Mouse (Mus musculus) gastrocnemius, postnatal 4 days (tissue): ENCODE data around the gene Gucd1. TPM values are rescaled to one million over a fixed set of nuclear protein-coding genes. Genes with fewer than 3 reads are reported as not detected.
"Not testable (repeated sequence)": the region's sequence is repeated elsewhere in the genome, so short reads cannot be mapped to it uniquely, and the experiment has no call there.

Source experiments
- DNase-seq, 2 experiments: peaks; one replicate each; pipeline ENCODE4 v3.0.0; 2021 to 2022; ENCODE audit warnings: low spot score in 2 of 2, mixed read lengths in 2 of 2
- total RNA-seq, 2 experiments: library from RNA; stranded (reverse); gene quantifications; 2 replicates each; pipeline ENCODE4 v1.2.3; 2021

The Gucd1 gene
- total RNA-seq, 2 experiments from 2014 or later = 39.5 to 39.9 TPM

DNA sequence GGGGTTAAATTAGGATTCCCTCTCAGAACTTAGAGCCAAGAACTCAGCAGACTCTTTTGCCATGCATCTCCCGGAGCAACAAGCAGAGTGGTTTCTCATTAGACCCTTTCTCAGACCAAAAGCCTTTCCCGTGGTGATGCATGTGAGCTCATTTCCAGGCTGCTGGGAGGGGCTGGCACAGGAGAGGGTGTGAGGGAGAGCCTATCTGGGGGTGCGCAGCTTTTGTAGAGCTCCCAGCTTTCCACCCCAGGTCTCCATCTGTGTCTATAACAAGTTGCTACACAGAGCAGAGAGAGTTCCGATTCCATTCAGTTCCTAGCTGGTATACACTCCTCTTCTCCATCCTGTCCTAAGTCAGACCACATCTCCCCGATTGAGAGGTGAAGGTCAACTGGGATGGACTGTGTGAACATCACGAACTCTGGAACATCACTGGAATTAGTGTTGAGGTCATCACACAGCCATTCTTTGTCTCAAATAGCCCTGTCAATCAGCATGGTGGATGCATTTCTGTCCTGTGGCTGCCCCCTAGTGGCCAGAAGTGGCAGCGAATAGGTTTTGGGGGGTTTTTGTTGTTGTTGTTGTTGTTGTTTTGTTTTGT, 78.5 kb downstream of the Gucd1 start:
- DNase-seq = no peak

DNA sequence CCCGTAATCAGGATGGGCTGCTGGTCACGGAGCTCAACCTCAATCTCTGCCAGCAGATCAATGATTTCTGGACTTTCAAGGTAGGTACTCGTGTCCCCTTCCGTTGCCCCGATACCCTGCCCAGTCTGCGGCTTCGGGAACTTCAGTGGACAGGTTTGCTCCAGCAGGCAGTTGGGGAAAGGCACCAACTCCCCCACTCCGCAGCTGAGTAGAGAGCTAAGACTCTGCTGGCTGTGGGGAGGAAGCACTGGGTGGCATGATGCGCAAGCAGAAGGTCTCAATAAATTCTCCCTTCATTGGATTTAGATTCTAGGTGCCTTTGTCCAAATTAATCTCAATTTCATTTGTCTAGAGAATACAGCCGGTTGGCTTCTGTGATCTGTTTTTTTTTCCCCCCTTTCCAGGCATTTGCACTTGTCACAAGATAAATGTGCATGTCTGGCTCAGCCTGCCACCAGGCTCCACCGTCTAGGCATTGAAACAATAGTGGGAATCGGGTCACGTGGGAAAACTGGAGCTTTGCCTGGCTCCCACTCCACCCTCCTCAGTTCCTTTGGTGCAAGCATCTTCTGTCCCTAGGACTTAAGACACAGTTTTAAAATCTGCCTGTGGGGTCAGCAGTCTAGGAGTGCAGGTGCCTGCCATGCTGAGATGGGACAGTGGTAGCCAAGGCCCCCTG, 79.5 kb downstream of the Gucd1 start:
- no peak for DNase-seq

DNA sequence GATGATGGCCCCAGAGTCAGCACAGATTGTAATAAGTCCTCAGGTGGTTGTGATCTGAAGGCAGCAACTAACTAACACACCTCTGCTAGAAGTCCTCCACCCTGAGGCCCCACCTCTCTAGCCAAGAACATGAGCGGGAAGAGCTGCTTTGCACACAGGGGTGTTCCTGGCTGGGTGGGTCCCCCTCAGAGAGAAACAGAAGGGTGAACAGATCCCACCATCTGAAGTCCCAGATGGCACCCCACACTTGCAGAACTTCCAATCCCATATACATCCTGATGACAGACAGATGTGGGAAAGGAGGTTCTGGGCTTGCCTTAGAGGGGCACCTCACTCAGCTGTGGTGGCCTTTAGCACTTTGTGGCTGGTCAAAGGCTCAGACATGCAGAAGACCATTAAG, 80.5 kb downstream of the Gucd1 start:
- no peak for DNase-seq

DNA sequence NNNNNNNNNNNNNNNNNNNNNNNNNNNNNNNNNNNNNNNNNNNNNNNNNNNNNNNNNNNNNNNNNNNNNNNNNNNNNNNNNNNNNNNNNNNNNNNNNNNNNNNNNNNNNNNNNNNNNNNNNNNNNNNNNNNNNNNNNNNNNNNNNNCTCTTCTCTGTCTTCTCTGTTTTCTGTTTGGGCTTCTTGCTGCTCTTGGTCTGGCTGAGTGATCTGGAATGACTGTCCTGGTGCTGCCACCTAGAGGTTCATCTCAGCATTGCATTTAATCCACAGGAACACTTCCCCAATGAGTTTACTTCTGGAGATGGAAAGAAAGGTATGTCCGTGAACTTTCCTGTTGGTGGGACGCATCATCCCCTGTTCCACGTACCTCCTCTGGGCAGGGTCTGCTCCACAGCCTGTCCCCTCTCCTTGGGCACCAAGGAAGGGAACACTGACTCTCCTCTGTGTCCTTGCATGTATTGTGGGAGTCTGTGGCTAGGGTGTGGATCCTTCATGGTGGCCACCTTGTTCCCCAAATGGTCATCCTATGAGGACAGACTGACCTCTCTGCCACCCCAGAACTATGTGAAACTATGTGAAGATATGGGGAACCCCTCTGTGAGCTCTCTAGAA, 81.1 kb downstream of the Gucd1 start:
- peak; percentile 53 to 78 for DNase-seq

DNA sequence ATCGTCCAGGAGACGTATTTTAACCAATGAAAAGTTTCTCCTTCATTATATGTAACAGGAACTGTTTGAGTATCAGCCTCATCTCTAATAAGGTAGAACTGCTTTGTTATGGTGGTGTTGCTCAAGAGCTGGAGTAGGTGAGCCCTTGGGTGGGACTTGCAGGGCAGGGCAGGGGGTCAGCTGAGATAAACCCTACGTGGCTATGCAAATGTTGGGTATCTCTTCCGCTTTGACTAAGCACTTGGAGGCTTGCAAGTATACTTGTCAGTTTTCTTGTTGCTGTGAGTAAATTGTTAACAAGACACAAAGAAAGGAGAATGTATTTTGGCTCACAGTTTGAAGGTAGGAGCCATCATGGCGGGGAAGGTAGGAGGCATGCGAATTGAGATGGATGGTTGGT, 87.1 kb downstream of the Gucd1 start:
- DNase-seq = no peak

DNA sequence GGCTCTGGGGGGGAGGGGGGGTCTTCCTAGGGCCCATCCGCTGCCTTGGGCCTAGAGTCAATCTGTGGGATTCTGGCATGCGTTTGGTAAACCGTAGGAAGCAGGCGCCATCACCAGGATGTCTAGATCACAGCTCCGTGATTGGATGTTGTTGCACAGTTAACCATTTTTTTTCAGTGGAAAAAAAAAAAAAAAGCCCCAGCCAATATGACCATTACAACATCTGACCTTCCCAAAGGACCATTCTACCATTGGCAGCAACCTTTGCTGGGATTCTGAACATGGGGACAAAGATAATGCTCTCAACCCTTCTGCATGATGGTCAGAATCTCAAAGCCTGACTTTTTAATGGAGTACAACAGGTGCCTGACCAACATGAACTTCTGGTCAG, 87.6 kb downstream of the Gucd1 start:
- DNase-seq = no peak

DNA sequence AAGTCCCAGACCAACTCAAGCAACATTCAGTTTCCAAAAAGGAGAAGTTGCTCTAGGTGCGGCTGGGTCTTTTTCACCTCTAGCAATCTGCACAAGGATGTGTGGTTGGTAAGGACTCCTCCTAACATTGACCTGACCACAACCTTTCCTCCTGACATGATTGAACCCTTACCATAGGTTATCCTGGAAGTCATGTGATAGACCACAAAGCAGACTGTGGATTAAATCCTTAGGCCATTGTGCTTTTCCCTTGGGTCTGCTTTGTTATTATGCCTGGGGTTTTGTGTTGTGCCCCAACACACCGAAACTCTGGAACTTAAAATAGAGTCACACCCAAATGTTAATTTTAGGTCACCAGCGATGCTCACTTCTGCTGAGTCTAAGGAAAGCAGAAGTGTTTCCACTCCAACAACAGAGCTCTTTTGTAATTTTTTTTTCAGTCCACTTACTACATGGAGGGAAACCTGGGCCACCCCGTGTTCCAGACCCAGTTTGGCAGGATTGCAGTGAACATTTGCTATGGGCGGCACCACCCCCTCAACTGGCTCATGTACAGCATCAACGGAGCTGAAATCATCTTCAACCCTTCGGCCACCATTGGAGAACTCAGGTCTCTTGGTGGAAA, 88.1 kb downstream of the Gucd1 start:
- no peak for DNase-seq

DNA sequence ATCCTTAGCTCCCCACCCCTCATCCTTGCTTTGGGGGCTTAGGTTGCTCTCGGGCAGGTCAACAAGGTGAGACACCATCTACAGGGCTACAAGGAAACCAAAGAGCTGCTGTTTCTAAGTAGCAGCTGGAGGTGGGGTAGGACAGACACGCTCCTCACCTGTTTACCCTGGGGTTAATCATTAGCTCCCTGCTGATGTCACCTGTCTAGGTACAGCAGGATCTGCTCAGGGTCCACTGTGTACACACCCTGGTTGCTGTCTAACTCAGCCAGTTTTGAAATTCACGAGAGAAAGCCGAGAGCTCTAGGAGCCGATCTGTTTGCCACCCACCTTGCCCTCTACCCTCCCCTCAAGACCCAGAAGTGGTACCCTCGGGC, 88.8 kb downstream of the Gucd1 start:
- no peak for DNase-seq

DNA sequence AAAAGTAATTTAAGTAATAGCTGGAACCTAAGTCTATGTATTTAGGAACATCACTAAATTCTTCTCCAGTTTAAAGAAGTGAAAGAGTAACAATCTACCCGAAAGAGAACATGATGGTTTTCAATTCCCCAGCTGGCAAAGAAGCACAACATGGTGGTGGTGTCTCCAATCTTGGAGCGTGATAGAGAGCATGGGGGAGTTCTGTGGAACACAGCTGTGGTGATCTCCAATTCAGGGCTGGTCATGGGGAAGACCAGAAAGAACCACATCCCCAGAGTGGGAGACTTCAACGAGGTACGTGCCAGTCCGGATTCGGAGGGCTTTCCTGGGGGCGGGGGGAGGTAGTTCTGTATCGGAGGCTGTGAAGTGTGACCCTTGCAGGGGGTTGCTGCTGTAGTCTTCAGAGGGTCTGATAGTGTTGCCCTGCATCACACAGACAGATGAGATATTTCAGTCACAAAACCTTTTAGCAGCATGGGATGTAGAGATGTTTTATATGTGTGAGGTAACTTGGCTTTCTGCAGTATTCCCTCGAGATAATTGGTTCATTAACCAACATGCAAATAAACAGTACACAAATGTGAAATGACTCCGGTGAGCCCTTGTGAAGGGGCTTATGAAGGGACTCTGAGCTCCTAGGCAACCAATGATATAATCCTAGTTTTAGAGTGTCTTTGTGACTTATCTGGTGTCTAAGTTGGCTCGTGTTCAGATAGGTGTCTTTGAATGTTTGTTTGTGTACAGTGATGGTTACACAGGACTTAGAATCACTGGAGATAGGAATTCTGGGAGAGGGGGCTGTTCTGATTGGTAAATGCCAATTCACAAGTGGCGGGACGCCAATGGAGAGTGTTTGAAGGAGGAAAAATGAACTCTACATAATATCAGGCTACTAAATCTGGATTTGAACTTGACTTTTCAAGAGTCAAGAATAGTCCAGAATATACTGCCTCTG, 89.4 kb downstream of the Gucd1 start:
- DNase-seq = no peak

DNA sequence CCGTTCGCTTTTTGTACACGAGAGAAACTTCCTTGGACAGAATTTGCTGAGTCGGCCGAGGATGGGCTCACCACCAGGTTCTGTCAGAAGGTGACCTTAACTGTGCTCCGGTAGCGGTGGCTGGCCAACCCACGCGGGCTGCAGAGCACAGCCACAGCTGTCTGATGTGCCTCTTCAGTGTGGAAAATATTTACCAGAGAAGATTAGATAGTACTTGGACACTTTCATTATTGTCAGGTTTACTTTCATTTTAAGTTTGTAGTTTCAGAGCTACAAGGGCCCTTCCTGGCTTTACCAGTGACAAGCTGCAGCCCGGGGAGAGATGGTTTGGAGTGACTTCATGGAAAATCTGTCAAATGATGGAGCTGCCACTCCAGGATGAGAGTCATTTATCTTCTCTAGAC, 93.3 kb downstream of the Gucd1 start:
- no peak for DNase-seq

DNA sequence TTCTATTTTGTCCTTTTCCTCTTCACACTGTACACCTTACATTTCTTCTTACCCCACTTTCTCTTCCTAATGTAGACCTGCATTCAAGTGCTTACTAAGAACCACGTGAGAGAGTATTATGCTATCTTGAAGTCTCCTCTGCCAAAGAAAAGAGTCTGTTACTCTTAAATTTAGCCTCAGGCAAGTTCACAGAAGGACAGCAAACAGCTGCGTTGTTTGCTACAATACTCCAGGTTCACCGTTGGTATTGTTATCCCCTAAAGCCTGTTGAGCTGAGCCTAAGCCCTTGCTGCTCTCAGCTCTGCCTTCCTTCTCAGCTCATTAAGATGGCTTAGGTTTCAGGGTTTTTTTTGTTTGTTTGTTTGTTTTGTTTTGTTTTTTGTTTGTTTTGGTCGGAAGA, 99.0 kb downstream of the Gucd1 start:
- no peak for DNase-seq

DNA sequence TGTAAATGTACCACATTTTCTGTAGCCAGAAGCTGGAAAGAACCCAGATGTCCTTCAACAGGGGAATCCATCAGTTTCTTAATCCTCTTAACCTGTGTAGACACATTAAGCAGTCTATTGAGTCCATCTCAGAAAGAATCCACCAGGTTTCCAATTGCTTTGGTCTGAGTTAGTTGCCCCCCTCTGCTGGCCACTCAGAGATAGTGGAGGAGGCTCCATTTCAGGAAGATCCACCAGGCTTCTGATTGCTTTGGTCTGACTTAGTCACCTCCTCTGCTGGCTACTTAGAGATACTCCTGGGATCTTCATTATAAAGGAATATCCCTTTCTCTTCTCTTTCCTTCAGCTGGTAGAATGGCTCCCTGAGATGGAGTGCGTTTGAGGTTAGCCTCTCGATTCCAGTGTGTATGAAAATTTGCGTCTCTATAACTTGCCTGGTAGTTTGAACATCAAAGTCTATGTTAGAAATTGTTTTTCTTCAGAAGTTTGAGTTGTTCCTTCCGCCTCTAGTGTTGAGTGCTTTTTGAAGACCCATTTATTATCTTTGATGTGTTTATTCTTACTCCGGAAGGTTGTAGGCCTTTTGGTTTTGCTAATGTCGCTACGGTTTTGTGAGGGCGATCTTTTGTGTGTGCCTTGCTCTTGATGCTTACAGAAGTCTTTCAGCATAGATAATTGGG, 100.3 kb downstream of the Gucd1 start:
- DNase-seq = no peak

DNA sequence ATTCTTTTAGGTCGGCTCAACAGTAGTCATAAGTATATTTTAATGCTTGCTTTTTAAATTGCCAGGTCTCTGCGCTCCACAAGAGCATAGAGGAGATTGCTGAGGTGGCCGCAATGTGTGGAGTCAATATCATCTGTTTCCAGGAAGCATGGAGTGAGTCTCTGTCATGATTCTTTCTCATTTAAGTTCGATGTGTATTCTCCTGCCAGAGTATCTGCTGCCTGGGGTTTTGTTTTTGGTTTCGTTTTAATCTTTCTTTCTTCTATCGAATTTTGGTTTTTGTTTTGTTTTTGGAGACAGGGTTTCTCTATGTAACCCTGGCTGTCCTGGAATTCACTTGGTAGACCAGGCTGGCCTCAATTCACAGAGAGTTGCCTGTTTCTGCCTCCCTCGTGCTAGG, 102.8 kb downstream of the Gucd1 start:
- no peak for DNase-seq

DNA sequence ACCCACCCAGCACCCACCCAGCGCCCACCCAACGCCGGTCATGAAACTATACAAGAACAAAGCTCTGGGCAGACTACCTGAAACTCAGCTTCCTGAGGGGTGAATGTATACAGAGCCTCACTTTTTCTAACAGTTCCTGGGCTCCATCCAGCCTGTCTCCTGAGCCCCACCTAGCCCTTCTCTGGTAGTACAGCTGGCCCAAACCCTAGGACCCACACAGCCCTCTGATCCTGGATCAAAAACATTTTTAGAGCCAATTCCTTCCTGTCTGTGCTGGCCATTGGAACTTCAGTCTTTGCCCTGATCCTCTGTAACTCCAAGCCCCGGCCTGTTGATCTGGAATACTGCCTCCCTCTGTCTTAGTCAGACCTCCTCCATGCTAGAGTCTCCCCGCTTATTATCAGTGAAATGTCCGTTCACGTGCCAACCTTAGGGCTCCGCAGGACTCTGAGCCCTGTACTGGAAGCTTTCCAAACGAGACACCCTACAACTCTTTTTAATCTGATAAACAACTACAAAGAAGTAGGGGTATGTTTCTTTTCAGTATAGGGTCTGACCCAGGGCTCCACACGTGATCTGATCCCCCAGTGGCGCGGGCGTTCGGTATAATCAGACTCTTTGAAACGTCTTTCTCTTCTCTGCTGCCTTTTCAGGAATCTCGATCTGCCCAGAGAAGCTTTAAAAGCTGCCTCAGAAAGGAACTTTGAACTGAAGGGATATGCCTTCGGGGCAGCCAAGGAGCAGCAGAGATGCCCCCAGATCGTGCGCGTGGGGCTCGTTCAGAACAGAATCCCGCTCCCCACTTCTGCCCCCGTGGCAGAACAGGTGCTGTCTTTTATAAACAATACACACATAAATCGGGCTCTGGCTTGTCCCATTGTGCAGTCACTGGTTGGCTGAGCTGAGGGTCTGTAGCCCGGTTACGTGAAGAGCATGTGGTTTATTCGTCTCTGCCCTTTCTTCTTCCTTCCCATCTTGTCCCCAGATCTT, 105.4 kb downstream of the Gucd1 start:
- DNase-seq = no peak

DNA sequence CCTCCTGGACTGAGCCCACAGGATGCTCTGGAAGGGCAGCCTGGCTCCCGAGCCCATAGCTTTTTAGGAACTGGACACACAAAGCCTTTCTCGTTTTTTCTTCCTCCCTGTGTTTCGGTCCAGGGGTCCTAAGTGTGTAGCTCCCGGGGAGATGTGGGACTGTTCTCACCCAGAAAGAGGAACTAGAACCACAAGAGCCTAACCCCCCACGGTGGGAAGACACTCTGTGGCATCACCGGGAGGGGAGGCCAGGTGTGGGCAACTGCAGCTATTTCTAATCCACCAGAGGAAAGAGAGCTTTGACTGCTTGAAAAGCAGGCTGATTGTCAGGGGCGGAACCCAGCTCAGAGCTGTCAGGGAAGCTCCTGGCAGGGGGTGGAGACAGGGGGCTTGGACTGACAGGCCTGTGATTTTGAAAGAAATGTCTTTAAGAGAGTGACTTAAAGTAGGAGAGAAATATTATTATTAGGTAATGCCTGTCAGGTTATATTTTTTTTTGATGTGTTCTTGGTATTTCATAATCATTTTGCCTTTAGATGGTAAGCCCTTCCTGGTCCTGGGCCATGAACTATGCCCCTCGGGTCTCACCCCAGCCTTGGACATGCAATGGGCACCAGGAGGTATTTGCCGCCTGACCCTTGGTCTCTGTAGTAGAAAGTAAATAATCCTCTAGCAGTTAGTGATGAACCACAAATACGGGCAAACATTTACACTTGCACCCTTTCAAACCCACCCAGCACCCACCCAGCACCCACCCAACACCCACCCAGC, 106.2 kb downstream of the Gucd1 start:
- not testable (repeated sequence) for DNase-seq

DNA sequence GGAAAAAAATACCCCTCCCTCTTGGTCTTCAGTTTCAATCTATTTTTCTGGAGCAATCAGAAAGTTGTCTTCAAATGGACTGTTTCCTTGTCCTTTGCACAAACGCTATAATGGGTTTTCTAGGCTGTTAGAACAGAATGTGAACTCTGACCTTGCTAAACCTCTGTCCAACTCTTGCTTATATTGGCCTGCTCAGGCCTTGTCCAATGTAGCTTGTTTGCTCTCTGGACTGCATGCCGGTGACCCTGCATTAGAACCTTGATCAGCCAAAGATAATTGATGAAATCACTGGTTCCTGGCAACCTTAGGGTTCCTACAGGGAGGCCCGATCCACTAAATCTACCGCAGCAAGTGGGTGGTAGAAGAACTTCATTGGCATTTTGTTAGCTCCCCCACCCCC, 110.0 kb downstream of the Gucd1 start:
- DNase-seq = no peak

DNA sequence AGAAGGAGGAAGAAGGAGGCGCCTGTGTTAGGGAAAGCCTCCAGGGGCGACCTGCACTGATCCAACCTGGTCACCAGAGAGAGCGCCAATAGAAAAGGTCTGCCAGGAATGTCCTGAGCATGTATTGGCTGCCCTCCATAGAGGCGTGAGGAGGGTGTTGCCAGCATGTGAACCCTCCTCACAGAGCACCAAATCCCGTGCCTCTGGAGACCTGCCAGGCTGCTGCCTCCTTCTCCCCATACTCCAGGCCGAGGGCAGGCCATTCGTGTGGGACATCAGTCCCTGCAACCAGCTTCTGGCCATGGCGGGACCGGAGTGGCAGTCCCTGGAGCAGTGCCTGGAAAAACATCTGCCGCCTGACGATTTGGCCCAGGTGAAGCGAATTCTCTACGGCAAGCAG, 111.0 kb downstream of the Gucd1 start:
- peak; percentile 35 to 60 for DNase-seq

DNA sequence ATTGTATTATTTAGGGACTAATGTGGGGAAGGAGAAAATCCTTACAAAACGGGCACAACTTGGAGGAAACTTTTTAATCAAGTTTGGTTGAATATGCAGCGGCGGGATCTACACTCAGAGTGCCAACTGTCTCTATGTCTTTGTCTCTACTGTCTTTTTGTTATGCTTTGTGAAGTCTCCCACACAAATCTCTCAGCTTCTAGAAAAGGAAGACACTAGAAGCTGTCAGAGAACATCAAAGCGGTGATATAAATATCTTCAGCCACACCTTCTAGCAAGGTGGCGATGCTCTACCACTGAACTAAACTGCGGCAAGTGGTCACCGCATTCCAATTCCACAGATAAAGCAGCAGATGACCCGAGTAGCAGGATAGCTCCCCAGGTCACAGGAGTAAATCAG, 111.9 kb downstream of the Gucd1 start:
- DNase-seq = no peak

DNA sequence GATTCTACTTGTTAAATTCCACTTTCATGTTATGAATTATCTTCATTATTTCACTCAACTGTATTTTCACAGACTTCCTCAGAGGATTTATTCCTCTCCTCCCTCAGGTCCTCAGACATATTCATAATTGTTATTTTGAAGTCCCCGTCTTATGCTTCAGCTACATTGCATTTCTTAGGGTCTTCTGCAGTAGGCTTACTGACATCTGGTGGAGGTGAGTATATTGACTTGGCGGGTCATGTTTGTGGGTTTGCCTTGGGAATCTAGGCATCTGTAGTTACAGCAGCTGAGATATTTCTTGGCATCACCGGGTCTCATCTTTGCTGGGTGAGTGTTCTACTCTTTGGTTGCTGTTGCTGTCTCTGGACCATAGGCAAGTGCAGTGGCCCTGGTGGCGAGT, 116.8 kb downstream of the Gucd1 start, which contains the start of gene Upb1:
Gene Upb1, plus strand, starts transcription at position 158 of the 400 bp plus-strand sequence.
- DNase-seq = no peak
